Mouse (Mus musculus) lung, adult 10 weeks (tissue): ENCODE data around the gene Gpr22. TPM values are rescaled to one million over a fixed set of nuclear protein-coding genes. Genes with fewer than 3 reads are reported as not detected.

Experiments
- polyA plus RNA-seq: library from polyadenylated mRNA; stranded (reverse); fragments of 350-450 nt; fragmentation: Illumina TruSeq; extraction: RNeasy Lipid Tissue Mini Kit (QIAGEN cat#74804); gene quantifications from one replicate; pipeline ENCODE4 v1.2.3, GENCODE M21; 2014; ENCODE audit warnings: low read depth, low replicate concordance; ENCODE audit not compliant: insufficient read depth

Gene Gpr22
- polyA plus RNA-seq = not detected

DNA sequence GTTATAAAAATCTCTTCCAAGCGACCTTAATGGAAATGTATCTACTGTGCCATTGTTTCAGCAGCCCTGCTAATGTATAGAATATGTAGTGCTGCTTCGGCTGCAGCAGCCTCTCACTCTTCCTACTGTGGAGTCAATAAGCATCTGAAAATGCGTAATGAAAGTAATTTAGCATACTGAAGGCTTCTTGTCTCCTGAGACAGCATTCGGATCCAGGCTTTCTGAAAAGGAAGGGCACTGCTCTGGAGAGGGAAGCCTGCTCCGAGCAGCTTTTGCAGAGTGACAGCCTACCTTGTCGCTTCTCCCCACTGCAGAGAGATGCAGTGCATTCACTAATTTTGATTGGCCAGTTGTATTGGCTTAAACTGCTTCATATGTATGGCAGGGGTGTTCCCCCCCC is at the start of gene Gpr22:
Gpr22 (minus strand) TSS at position 348 of the 400 bp plus-strand sequence.

Other genes starting within 250 kb of the Gpr22 start
- 5.0 TPM for gene Cbll1, start 214.3 kb downstream of the Gpr22 start, polyA plus RNA-seq
- gene Slc26a4, start 154.0 kb downstream of the Gpr22 start, polyA plus RNA-seq = 1.4 TPM
- 25.0 TPM for gene Bcap29, start 79.3 kb downstream of the Gpr22 start, polyA plus RNA-seq
- 7.5 TPM for gene Dus4l, start 59.1 kb downstream of the Gpr22 start, polyA plus RNA-seq
- 14.2 TPM for gene Cog5, start 59.1 kb downstream of the Gpr22 start, polyA plus RNA-seq
- 45.6 TPM for gene Hbp1, start 236.6 kb upstream of the Gpr22 start, polyA plus RNA-seq